Mouse (Mus musculus) kidney, adult 18-20 months (tissue): Measurements from ENCODE around the gene Cd164l2.

Experiments
- DNase-seq: peaks from one replicate; pipeline ENCODE4 v3.0.0; 2021

The Cd164l2 gene

GRCm38 (mm10) chr4:133211751-133212561, at the start of gene Cd164l2, which contains the start of gene Gpr3:
Cd164l2 (plus strand) TSS chr4:133212131.
Gpr3 (minus strand) TSS chr4:133212536.
- no peak for DNase-seq

GRCm38 (mm10) chr4:133162196-133162595, 49.7 kb upstream of the Cd164l2 start:
- DNase-seq: no peak

DNA sequence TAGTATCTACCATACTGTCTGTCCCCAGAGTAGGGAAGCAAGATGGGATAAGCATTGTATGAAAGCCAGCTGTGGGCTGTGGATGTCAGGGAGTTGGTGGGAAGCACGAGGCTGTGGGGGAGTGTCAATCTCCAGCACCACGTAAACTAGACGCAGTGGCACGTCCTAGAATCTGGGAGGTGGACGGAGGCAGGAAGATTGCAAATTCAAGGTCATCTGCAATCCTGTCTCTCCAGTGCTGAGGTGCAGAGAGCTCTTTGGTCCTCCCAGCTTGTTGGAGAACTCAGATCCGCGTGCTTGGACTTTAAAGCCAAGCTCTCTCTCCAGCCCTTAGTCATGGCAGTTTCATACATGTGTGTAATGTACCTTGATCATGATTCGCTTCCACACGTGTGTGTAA, 45.2 kb upstream of the Cd164l2 start:
- no peak for DNase-seq

DNA sequence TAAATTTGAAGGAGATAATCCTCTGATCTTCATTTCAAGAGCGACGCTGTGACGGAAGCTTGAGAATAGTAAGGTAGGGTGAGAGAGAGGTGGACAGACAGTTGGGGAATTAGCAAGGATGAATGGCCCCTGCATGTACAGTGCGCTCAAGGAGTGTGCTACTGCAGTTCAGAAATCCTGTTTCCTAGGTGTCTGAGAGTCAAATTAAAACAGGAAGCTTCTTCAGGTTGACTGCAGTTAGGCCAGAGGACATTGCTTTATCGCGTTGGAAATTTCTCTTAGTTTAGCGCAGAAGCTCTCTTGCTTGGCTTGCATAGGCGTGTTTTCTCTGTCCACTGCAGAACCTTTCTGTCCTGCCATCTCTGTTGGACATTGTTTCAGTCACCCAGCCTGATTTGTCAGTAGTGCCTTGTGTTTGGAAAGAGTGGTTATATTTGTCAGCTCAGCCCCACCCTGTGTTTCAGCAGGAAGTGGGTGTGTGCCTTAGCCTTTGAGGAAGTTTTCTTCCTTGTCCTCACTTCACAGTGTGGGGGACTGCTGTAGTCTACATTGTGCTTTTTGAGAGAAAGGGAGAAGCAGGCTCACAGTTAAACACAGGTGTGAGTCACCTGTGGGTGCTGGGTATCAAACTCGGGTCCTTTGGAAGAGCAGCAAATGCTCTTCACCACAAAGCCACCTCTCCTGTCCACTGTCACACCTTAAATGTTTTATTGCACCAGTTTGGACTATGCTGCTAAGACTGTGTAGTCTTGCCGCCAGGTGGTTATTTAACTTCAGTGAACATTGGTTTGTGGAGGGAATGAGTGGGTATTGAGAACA, 42.5 kb upstream of the Cd164l2 start:
- DNase-seq: no peak

DNA sequence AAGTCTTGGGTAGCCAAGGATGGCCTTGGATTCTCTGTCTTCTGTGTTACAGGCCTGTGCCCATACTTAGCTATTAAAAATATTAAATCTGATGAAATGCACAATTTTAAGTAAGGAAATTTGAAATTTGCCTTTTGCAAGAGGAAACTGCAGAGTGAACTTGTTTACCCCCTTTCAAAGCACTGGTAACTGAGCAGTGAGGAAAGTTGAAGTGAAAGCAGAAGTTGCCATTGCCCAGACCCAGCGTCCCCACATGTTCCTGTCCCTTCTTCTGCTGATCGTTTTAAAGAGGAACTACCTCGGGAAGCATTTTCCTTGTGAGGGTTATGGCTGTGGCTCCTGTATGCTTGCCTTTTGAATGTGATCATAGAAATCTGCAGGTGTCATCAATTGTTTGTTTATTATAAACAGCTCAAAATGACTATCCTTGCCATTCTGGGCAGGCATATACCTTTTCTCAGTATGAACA, 41.8 kb upstream of the Cd164l2 start:
- no peak for DNase-seq

DNA sequence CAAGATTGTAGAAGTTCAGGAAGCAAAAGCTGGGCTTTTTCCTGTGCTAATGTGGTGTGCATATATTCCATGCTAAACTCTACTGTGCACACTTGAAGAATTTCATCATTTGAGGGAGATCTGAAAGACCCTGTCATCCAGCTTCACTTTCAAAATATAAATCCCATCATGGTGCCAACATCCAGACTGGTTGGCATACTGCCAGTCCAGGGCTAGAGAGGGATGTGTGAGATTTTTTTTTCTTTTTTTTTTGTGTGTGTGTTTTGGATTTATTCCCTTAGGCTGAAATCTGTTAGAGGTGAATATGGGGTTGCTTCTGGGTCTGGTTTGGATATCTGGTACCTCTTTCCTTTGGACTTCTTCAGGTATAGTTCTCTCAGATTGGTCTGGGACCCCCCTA, 41.3 kb upstream of the Cd164l2 start:
- DNase-seq: no peak

DNA sequence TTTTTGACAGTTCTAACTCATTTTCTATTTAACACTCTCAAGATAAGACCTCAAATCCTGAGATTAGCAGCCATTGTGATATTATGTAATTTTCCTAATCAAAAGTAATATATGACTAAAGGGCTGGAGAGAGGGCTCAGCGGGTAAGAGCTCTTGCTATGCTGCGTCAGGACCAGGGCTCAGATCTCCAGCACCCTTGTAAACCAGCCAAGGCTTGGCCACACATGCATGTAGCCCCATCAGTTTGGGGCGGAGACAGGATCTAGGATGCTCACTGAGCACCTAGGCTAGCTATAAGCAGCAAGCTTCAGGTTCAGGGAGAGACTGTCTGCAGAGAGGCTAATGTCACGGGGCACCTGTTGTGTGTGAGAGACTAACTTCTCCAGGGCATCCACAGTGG, 39.5 kb upstream of the Cd164l2 start:
- no peak for DNase-seq

- no peak for DNase-seq
These were observed 37.6 kb upstream of the Cd164l2 start for GRCm38 (mm10) chr4:133174361-133174760.

GRCm38 (mm10) chr4:133175274-133175673, 36.7 kb upstream of the Cd164l2 start:
- no peak for DNase-seq

- DNase-seq: no peak
These were observed 35.8 kb upstream of the Cd164l2 start for GRCm38 (mm10) chr4:133175998-133176760.

DNA sequence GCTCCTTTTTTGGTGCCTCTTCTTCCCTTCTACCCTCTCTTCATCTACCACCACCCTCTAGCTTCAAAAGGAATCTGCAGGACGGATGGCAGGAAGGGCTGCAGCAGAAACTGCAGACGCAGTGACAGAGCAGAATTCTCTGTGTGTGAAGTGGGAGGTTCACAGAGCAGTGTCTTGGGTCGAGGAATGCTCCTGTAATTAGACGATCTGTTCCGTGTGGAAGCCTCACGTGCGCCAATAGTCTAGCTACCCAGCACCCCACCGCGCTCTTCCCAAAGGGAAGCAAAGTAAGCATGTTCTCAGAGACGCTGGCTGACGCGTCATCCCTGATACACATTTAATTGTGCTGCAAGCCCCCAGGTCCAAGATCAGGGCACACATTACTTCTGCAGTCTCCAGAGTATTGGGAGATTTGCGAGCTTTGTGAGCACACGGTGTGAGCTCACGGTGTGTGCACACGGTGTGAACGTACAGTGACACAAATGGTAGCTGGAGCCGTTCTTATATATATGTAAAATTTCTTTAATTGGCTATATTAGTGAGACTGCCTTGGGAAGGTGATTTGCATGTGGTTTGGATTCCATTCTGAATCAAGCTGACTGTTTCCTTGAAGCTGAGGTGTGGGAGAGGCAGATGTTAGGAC, 35.0 kb upstream of the Cd164l2 start:
- DNase-seq: no peak

- DNase-seq: no peak
These were observed 33.6 kb upstream of the Cd164l2 start for GRCm38 (mm10) chr4:133178305-133178704.

DNA sequence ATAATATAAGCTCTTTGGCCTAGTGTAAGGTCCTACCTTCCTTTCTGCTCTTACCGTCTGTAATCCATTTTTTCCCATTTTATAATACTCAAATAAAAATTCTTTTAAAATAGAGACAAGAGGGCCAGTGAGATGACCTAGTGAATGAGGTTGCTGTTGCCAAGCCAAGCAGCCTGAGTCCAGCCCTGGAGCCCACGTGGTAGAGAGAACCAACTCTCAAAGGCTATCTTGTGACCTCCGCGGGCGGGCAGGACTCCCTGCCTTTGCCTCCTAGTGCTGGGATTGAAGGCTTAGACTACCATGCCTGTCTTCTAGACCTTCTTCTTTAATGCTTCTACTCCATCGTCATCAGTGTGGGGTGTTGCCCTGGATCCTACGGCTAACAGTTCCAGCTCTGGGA, 32.7 kb upstream of the Cd164l2 start:
- no peak for DNase-seq

DNA sequence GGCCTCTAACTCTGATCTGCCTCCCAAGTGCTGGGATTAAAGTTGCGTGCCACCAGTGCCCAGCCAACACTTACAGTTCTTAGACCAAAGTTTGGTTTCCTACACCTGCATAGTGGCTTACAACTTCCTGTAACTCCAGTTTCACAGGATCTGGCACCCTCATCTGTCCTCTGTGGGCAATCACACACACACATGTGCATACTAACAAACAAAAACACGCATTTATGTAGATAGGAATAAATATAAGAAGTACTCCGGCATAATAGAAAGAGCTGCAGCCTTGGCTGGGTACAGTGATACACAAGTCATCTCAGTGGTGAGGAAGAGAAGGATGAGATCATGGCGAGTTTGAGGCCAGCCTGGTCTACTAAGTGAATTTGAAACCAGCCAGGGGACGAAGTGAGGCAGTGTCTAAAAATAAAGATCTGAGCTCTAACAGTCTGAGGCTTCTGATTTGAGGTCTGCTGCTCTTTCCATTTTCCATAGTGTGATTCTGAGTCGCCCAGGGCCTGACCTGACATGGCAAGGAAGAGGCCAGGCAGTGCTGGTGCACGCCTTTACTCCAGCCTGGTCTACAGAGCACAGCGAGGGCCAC, 29.4 kb upstream of the Cd164l2 start:
- DNase-seq: no peak

DNA sequence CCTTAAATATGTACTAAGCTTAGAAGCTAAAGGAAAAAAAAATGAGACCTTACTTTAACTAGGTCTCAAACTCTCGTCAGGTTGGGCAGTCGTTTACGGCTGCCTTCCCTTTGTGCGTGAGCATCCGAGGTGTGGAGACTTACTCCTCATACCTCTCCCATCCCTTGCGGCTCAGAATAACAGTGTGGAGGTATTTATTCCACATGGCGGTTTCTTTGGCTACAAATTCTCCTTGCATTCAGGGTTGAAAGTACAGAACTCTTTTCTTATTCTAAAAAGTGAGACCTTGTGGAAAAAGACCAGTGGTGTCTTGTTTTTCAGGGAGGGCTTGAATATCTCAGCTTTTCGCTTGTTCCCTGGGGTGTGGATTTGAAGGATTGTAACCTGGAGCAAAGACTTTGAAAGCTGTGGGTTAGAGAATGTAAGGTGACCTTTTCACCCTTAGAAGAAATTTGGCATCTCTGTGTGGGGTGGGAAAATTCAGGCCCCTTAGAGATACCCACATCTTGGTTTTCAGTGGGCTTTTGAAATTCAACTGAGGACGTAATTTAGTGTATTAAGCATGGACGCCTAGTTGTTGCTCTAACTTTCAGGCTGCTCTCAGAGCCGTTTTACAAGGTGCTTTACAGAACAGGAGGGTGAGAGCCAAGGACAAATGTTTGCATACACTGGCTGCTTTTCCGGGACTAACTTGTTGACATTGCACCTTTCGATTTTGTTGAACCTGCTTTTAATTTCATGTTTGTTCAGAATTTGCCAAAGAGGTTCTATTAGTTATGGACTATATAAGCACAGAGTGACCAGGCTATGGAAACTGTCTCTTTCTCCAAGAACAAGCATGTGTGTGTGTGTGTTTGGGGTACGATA, 27.7 kb upstream of the Cd164l2 start:
- DNase-seq: no peak

GRCm38 (mm10) chr4:133184898-133185665, 26.8 kb upstream of the Cd164l2 start:
- no peak for DNase-seq

DNA sequence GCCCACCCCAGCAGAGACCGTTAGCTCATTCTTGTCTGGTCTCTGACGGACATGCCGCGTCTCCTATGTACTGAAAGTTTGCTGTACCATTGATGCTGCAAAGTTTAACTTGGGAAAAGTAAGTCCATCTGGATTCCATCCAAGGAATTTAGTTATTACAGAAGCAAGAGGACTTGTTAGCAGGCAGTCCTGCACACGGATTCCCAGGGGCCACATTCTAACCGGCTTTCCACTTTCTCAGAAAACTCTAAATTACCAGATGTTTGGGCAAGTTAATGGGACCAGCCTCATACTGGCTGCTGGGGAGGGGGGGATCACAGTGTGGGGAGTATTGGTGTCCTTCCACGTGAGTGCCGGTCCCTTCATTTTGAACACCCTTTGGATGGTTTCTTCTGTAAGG, 26.0 kb upstream of the Cd164l2 start:
- DNase-seq: no peak

DNA sequence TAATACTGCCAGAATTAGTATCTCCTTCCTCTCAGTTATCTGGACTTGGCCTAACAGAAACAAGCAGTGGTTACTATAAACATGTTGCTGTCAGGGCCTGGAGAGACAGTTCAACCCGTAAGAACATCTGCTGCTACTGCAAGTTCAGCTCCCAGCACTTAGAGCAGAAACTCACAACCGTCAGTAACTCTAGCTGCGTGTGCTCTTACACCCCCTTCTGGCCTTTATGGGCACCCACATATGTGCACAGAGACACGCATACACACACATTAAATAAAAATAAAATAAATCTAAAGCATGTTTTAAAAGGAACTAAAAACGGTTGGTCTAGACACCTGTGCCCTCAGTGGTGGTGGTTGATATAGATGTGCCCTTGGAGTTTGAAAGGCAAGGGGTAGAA, 25.1 kb upstream of the Cd164l2 start:
- DNase-seq: no peak

DNA sequence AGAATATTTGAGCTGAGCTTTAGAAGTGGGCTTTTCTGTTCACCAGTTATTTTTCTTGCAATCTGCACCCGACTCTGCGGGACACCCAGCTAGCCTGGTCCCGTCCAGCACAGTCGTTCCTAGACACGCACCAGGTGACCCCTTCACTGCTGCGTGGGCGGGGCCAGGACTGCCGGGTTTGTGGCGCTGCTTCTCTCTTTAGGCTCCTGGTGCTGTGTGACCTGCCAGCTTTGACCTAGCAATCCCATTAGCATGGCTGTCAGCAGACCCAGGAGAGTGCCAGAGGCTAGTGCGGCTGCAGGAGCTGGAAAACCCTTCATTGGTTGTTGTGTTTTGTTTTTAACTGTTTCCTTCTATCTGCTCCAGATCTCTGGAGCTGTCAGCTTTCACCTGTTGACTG, 22.5 kb upstream of the Cd164l2 start:
- DNase-seq: no peak

DNA sequence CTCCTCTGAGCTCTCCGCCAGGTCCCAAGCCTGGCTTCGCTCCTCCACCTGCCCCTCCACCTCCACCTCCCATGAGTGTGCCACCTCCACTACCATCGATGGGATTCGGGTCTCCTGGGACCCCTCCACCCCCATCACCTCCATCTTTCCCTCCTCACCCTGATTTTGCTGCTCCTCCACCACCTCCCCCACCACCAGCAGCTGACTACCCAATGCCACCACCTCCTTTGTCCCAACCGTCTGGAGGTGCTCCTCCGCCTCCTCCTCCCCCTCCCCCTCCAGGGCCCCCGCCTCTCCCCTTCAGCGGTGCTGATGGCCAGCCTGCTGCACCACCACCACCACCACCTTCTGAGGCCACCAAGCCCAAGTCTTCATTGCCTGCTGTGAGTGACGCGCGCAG, 17.4 kb upstream of the Cd164l2 start:
- no peak for DNase-seq

GRCm38 (mm10) chr4:133195014-133195413, 16.9 kb upstream of the Cd164l2 start:
- no peak for DNase-seq
